Mouse (Mus musculus): Measurements from ENCODE around the gene Cux1. TPM values are rescaled to one million over a fixed set of nuclear protein-coding genes. Genes with fewer than 3 reads are reported as not detected.

Gene Cux1
- total and polyA plus RNA-seq, 3 experiments, result 46.8 to 101 (median 85.8) TPM

DNA sequence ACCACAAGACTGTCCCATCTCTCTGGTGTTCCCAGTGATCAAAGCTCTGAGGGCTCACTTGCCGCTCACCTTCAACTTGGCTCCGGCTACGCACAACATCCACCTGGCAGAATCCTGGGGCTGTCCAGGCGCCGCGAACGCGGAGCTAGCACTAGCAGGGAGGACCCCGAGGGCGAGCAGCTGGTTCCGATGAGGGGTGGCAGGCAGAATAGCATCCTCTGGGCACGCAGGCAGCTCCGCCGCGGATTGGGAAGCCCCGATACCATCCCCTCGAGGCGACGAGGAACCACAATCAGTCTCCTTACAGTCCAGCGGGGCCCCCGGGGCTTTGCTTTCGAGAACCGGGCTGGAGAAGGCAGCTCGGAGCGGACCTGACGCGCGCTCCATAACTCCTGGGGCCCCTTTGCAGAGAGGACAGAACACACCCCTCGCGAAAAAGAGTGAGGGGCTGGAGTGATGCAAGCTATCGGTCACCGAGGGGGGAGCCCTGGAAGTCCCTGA, 1.9 kb downstream of the Cux1 start:
- Histone ChIP-seq H3K27ac (peak overlapping the region; percentile 74), H3K9ac (ENCODE audit: low read depth, low read length) (peak overlapping the region; percentile 87), H3K27me3 (ENCODE audit: control insufficient read depth, insufficient read depth, low read length) (no peaks in the 10 kb centered on the region), H3K36me3 (ENCODE audit: control insufficient read depth, insufficient read depth, low read length) (no peaks in the 10 kb centered on the region), H3K79me2 (replicated peaks; ENCODE audit: control insufficient read depth, insufficient read depth, low read length) (no peaks in the 10 kb centered on the region; the same call in none of the 2 replicates), H3K4me1 (ENCODE audit: control insufficient read depth, insufficient read depth, low read length) (peaks cover 7% of the 10 kb centered on the region), H3K4me3 (peak overlapping the region; percentile 89)
- 3% methylated on average over 32 of the region's 32 CpGs for WGBS
- TF ChIP-seq EP300 (IDR thresholded peaks at IDR 0.05; ENCODE audit: insufficient read depth, low read depth, low read length), result no peak
- no peak for TF ChIP-seq POLR2A (IDR thresholded peaks at IDR 0.05; ENCODE audit: insufficient read depth, low read depth, low read length)
- peak; percentile 59 to 71 for DNase-seq
- intact Hi-C loops (cut with DNase I), result loop anchor here (2.0 to 5.0 kb wide), 7 partner anchors 35 to 363 kb away; no protein-coding TSS in a partner anchor

DNA sequence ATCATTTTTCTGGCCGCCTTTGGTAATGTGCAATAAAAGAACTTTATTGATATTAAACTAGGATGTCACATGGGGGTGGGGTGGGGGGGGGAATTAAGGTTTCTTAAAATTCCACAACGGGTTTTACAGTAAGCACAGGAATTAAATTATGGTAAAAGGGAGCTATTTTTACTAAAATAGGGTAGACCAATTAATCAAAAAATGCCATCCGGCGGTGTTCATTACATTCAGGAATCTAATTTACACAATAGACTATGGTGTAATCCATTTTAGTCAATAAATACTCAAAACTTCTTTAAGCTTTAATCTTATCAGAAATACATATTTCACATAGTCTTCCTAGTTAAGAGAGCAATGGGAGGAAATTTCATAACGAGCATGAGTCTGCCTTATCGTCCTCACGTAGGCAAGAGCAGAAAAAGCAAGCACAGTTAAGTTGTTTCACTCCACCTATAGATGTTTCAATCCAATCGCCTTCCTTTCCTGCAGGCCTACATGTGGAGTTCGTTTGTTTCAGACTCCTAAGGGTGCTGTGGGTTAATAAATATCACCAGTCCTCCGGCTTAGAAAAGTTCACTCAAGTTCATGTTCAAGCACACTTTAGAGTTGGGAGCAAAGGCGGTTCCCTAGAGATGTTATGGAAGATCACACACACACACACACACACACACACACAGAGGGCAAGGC, 2.5 kb downstream of the Cux1 start:
- Histone ChIP-seq H3K4me1 (ENCODE audit: control insufficient read depth, insufficient read depth, low read length) (peaks cover 7% of the 10 kb centered on the region), H3K79me2 (replicated peaks; ENCODE audit: control insufficient read depth, insufficient read depth, low read length) (no peaks in the 10 kb centered on the region; the same call in none of the 2 replicates), H3K9ac (ENCODE audit: low read depth, low read length) (peak overlapping the region; percentile 87), H3K27ac (no peak overlapping the region), H3K27me3 (ENCODE audit: control insufficient read depth, insufficient read depth, low read length) (no peaks in the 10 kb centered on the region), H3K4me3 (peak overlapping the region; percentile 89; the same call in 1 of the 2 replicates), H3K36me3 (ENCODE audit: control insufficient read depth, insufficient read depth, low read length) (no peaks in the 10 kb centered on the region)
- TF ChIP-seq EP300 (IDR thresholded peaks at IDR 0.05; ENCODE audit: insufficient read depth, low read depth, low read length) (no peak), POLR2A (IDR thresholded peaks at IDR 0.05; ENCODE audit: insufficient read depth, low read depth, low read length) (no peak), CTCF (IDR thresholded peaks at IDR 0.05) (no peak)
- intact Hi-C loops (cut with DNase I), result loop anchor here (2.0 to 5.0 kb wide), 7 partner anchors 34 to 362 kb away; no protein-coding TSS in a partner anchor
- no peak for DNase-seq
- WGBS, result 61% methylated on average over 11 of the region's 11 CpGs

DNA sequence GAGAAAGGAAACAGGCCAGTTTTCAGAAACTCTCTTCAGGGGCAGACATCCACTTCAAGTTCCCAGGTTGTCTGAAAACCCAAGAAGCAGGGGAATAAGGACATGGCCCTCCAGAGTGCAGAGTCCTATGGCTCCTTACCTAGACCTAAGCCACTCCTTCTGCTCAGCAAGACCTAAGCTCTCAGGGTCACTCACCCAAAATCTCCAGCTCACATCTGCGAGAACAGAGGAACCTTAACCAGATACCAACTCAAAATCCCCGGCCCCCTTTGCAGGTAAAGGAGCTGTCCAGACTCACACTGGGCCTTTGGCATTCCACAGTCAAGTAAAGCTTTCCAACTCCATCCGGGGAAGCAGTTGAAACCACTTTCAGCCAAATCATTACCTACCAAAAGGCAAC, 3.3 kb downstream of the Cux1 start:
- Histone ChIP-seq H3K4me1 (ENCODE audit: control insufficient read depth, insufficient read depth, low read length) (peaks cover 6% of the 10 kb centered on the region), H3K36me3 (ENCODE audit: control insufficient read depth, insufficient read depth, low read length) (no peaks in the 10 kb centered on the region), H3K27me3 (ENCODE audit: control insufficient read depth, insufficient read depth, low read length) (no peaks in the 10 kb centered on the region), H3K79me2 (replicated peaks; ENCODE audit: control insufficient read depth, insufficient read depth, low read length) (no peaks in the 10 kb centered on the region; the same call in none of the 2 replicates), H3K9ac (ENCODE audit: low read depth, low read length) (no peak overlapping the region), H3K27ac (no peak overlapping the region), H3K4me3 (no peak overlapping the region)
- intact Hi-C loops (cut with DNase I), result loop anchor here (2.0 kb wide), 1 partner anchor 33 kb away; no protein-coding TSS in a partner anchor
- DNase-seq, result no peak
- 73% methylated on average over 3 of the region's 3 CpGs for WGBS
- TF ChIP-seq POLR2A (IDR thresholded peaks at IDR 0.05; ENCODE audit: insufficient read depth, low read depth, low read length) (no peak), EP300 (IDR thresholded peaks at IDR 0.05; ENCODE audit: insufficient read depth, low read depth, low read length) (no peak), CTCF (IDR thresholded peaks at IDR 0.05) (no peak)

DNA sequence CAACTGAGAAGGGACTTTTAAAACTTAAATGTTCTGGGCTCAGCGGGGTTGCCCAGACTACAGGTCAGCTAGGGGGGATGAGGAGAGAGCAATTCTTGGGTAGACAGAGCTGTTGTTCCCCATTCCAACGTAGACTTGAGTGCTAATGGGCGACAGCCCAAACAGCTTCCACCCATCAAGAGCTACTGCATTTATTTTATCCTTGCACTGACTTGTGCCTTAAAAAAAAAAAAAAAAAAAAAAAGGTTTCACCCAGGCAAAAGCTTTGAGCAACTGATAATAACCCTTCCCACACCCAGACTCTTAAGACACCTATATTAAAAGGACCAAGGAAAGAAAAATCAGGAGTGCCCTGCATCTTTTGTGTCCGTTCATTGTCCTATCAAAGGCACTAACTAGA, 4.2 kb downstream of the Cux1 start:
- 78% methylated on average over 4 of the region's 4 CpGs for WGBS
- no peak overlapping the region for H3K27ac ChIP-seq
- intact Hi-C loops (cut with DNase I), result no loop called here
- TF ChIP-seq POLR2A (IDR thresholded peaks at IDR 0.05; ENCODE audit: insufficient read depth, low read depth, low read length), result no peak
- H3K9ac ChIP-seq (ENCODE audit: low read depth, low read length), result no peak overlapping the region
- peaks cover 2% of the 10 kb centered on the region for H3K79me2 ChIP-seq (replicated peaks; ENCODE audit: control insufficient read depth, insufficient read depth, low read length)
- no peaks in the 10 kb centered on the region for H3K27me3 ChIP-seq (ENCODE audit: control insufficient read depth, insufficient read depth, low read length)
- no peak overlapping the region for H3K4me3 ChIP-seq
- no peaks in the 10 kb centered on the region for H3K36me3 ChIP-seq (ENCODE audit: control insufficient read depth, insufficient read depth, low read length)
- no peak for DNase-seq
- peaks cover 6% of the 10 kb centered on the region for H3K4me1 ChIP-seq (ENCODE audit: control insufficient read depth, insufficient read depth, low read length)

DNA sequence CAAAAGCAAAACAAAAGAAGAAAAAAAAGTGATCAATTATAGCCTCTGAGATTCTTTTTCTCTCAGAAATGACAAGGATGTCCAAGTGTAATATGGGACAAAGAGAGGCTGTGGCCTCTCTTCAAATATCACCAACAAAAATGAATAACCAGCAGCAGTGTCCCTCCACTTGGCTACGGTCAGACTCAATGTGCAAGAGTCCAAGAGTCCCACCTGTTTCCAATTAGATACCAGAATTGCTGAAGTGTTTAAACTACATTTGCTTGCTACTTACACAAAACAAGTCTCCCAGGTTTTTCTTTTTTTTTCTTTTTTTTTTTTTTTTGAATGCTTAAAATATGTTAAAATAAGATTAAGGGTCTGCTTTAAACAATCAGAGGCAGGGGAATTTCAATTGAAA, 5.1 kb downstream of the Cux1 start:
- H3K27me3 ChIP-seq (ENCODE audit: control insufficient read depth, insufficient read depth, low read length), result no peaks in the 10 kb centered on the region
- no peaks in the 10 kb centered on the region for H3K36me3 ChIP-seq (ENCODE audit: control insufficient read depth, insufficient read depth, low read length)
- H3K27ac ChIP-seq, result no peak overlapping the region
- no peak overlapping the region for H3K9ac ChIP-seq (ENCODE audit: low read depth, low read length)
- 71% methylated on average over 1 of the region's 1 CpGs for WGBS
- no peak for TF ChIP-seq CTCF (IDR thresholded peaks at IDR 0.05)
- TF ChIP-seq EP300 (IDR thresholded peaks at IDR 0.05; ENCODE audit: insufficient read depth, low read depth, low read length), result no peak
- no peak for TF ChIP-seq POLR2A (IDR thresholded peaks at IDR 0.05; ENCODE audit: insufficient read depth, low read depth, low read length)
- H3K4me1 ChIP-seq (ENCODE audit: control insufficient read depth, insufficient read depth, low read length), result peaks cover 11% of the 10 kb centered on the region
- peaks cover 4% of the 10 kb centered on the region for H3K79me2 ChIP-seq (replicated peaks; ENCODE audit: control insufficient read depth, insufficient read depth, low read length)
- no peak overlapping the region for H3K4me3 ChIP-seq
- intact Hi-C loops (cut with DNase I), result no loop called here
- DNase-seq, result no peak

DNA sequence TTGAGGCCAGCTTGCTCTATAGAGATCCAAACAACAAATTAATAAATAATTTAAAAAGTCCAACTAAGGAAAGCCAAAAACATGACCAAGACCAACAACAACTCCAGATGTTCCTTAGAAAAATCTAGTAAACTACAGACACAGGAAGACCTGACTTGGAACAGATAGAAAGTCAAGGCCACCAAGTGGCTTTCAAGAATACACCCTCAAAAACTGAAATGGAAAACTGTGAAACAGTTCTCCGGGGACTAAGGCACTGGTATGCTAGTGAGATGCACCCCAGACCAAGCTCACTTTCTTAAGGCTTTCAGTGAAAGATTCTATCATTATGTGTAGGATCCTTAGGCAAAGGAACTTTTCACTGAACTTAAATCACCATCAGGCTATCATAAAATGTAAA, 5.6 kb downstream of the Cux1 start:
- Histone ChIP-seq H3K4me1 (ENCODE audit: control insufficient read depth, insufficient read depth, low read length) (peaks cover 14% of the 10 kb centered on the region), H3K36me3 (ENCODE audit: control insufficient read depth, insufficient read depth, low read length) (no peaks in the 10 kb centered on the region), H3K27me3 (ENCODE audit: control insufficient read depth, insufficient read depth, low read length) (no peaks in the 10 kb centered on the region), H3K27ac (no peak overlapping the region), H3K79me2 (replicated peaks; ENCODE audit: control insufficient read depth, insufficient read depth, low read length) (peaks cover 6% of the 10 kb centered on the region), H3K4me3 (no peak overlapping the region), H3K9ac (ENCODE audit: low read depth, low read length) (no peak overlapping the region)
- 94% methylated on average over 1 of the region's 1 CpGs for WGBS
- intact Hi-C loops (cut with DNase I), result no loop called here
- TF ChIP-seq CTCF (IDR thresholded peaks at IDR 0.05) (no peak), POLR2A (IDR thresholded peaks at IDR 0.05; ENCODE audit: insufficient read depth, low read depth, low read length) (no peak), EP300 (IDR thresholded peaks at IDR 0.05; ENCODE audit: insufficient read depth, low read depth, low read length) (no peak)
- no peak for DNase-seq
